Mouse (Mus musculus): ENCODE data around the gene Fmnl2. TPM values are rescaled to one million over a fixed set of nuclear protein-coding genes. Genes with fewer than 3 reads are reported as not detected.

Fmnl2 gene
- polyA plus RNA-seq, 1 experiment, result 2.3 TPM

DNA sequence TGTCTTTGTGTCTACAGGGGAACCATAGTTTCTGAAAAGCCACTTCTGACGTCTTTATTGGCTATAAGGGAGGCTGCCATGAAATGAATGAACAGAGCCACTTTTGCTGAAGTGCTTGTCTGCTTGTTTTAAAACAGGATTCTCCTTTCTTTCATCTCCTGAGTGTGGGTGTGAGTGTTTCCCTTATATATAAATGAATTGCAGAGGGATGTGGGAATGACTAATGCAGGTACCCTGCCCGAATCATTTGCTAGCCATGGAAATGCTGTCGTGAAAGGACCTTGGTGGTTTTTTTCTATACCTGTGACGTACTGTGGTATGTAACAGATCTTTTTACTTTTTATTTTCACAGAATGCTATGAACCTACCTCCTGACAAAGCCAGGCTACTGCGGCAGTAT lies 156.8 kb downstream of the Fmnl2 start:
- no peak for DNase-seq (ENCODE audit: low read depth in 1 of 2, low spot score in 2 of 2)
- Histone ChIP-seq H3K4me1 (ENCODE audit: control insufficient read depth, insufficient read depth, insufficient read length) (no peaks in the 10 kb centered on the region), H3K4me3 (ENCODE audit: extremely low read depth, insufficient read depth, insufficient read length) (no peak overlapping the region), H3K36me3 (ENCODE audit: control insufficient read depth, insufficient read depth, low read length) (no peaks in the 10 kb centered on the region), H3K27ac (ENCODE audit: insufficient read depth, low read length) (no peak overlapping the region), H3K27me3 (ENCODE audit: control insufficient read depth, insufficient read depth, low read length) (no peaks in the 10 kb centered on the region)
- no peak for TF ChIP-seq POLR2A (IDR thresholded peaks at IDR 0.05; ENCODE audit: low read depth, low read length)
- no peak for TF ChIP-seq CTCF (IDR thresholded peaks at IDR 0.05; ENCODE audit: extremely low read depth, insufficient read depth, insufficient read length, insufficient replicate concordance)
- 87% methylated on average over 5 of the region's 5 CpGs for WGBS

DNA sequence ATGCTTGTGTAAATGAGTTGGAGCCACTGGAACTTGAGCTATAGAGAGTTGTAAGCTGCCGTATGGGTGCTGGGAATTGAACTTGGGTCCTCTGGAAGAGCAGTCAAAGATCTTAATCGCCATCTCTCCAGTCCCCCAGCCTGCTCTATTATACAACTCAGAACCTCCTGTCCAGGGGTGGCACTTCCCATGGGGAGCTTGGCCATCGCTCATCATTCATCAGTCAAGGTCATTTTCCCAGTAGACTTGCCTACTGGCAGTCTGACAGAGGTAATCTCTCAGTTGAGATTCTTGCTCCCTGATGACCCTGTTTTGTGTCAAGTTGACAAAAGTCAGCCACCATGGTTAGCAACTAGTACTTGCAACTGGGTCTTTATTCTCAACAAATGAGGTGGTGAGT lies 165.3 kb downstream of the Fmnl2 start:
- no peak overlapping the region for H3K27ac ChIP-seq (ENCODE audit: insufficient read depth, low read length)
- no peaks in the 10 kb centered on the region for H3K27me3 ChIP-seq (ENCODE audit: control insufficient read depth, insufficient read depth, low read length)
- 91% methylated on average over 3 of the region's 3 CpGs for WGBS
- H3K4me1 ChIP-seq (ENCODE audit: control insufficient read depth, insufficient read depth, insufficient read length), result no peaks in the 10 kb centered on the region
- no peak for DNase-seq (ENCODE audit: low read depth in 1 of 2, low spot score in 2 of 2)
- no peak overlapping the region for H3K4me3 ChIP-seq (ENCODE audit: extremely low read depth, insufficient read depth, insufficient read length)
- H3K36me3 ChIP-seq (ENCODE audit: control insufficient read depth, insufficient read depth, low read length), result no peaks in the 10 kb centered on the region
- TF ChIP-seq CTCF (IDR thresholded peaks at IDR 0.05; ENCODE audit: extremely low read depth, insufficient read depth, insufficient read length, insufficient replicate concordance) (no peak), POLR2A (IDR thresholded peaks at IDR 0.05; ENCODE audit: low read depth, low read length) (no peak)

DNA sequence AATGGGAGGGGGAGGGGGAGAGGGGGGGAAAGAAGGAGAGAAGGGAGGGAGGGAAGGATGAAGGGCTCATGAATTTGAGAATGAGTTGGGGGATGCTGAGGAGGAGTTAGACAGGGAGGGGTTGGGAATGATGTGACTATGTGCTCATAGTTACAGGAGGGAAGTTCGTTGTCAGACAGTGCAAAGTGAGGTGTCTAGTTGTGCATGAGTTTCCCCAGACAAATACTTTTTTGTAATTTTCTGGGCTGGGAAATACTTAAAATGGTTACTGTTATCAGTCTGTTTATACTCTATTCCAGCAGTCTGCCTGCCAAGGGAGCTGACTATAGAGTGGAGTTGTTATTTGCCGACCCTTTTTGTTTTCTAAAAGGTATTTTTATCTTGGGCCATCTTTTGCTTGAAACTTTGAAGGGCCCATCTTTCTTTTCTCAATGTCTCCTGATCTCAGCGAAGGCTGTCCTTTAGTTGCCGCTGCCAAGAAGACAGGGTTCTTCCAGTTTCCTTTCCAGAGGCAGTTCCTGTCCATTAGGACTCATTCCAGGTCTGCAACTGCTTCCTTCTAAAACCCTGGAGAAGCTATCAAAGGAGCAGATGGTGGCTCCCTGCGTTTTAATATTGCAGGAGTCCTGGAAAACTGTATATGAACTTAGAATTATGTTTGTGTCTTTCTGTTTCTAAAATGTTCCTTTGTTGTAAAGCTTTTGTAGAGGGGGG lies 168.6 kb downstream of the Fmnl2 start:
- 84% methylated on average over 5 of the region's 5 CpGs for WGBS
- DNase-seq (ENCODE audit: low read depth in 1 of 2, low spot score in 2 of 2), result no peak
- no peak for TF ChIP-seq POLR2A (IDR thresholded peaks at IDR 0.05; ENCODE audit: low read depth, low read length)
- no peak for TF ChIP-seq CTCF (IDR thresholded peaks at IDR 0.05; ENCODE audit: extremely low read depth, insufficient read depth, insufficient read length, insufficient replicate concordance)
- Histone ChIP-seq H3K4me3 (ENCODE audit: extremely low read depth, insufficient read depth, insufficient read length) (no peak overlapping the region), H3K4me1 (ENCODE audit: control insufficient read depth, insufficient read depth, insufficient read length) (no peaks in the 10 kb centered on the region), H3K27me3 (ENCODE audit: control insufficient read depth, insufficient read depth, low read length) (no peaks in the 10 kb centered on the region), H3K36me3 (ENCODE audit: control insufficient read depth, insufficient read depth, low read length) (no peaks in the 10 kb centered on the region), H3K27ac (ENCODE audit: insufficient read depth, low read length) (no peak overlapping the region)

DNA sequence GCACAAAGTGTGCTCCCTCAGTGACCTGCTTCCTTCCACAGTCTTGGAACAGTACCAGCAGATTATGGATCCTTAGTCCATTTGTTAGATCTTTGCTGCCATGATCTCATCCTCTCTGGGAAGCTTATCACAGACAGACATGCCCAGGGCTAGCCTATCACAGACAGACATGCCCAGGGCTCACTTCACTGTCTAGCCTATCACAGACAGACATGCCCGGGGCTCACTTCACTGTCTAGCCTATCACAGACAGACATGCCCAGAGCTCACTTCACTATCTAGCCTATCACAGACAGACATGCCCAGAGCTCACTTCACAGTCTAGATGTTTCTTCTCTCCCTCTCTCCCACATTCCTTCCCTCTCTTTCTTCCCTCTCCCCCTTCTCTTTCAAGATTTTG lies 171.2 kb downstream of the Fmnl2 start:
- no peaks in the 10 kb centered on the region for H3K4me1 ChIP-seq (ENCODE audit: control insufficient read depth, insufficient read depth, insufficient read length)
- H3K27me3 ChIP-seq (ENCODE audit: control insufficient read depth, insufficient read depth, low read length), result no peaks in the 10 kb centered on the region
- 90% methylated on average over 1 of the region's 1 CpGs for WGBS
- H3K4me3 ChIP-seq (ENCODE audit: extremely low read depth, insufficient read depth, insufficient read length), result no peak overlapping the region
- no peak for TF ChIP-seq CTCF (IDR thresholded peaks at IDR 0.05; ENCODE audit: extremely low read depth, insufficient read depth, insufficient read length, insufficient replicate concordance)
- no peak for TF ChIP-seq POLR2A (IDR thresholded peaks at IDR 0.05; ENCODE audit: low read depth, low read length)
- DNase-seq (ENCODE audit: low read depth in 1 of 2, low spot score in 2 of 2), result no peak
- no peaks in the 10 kb centered on the region for H3K36me3 ChIP-seq (ENCODE audit: control insufficient read depth, insufficient read depth, low read length)
- H3K27ac ChIP-seq (ENCODE audit: insufficient read depth, low read length), result no peak overlapping the region

DNA sequence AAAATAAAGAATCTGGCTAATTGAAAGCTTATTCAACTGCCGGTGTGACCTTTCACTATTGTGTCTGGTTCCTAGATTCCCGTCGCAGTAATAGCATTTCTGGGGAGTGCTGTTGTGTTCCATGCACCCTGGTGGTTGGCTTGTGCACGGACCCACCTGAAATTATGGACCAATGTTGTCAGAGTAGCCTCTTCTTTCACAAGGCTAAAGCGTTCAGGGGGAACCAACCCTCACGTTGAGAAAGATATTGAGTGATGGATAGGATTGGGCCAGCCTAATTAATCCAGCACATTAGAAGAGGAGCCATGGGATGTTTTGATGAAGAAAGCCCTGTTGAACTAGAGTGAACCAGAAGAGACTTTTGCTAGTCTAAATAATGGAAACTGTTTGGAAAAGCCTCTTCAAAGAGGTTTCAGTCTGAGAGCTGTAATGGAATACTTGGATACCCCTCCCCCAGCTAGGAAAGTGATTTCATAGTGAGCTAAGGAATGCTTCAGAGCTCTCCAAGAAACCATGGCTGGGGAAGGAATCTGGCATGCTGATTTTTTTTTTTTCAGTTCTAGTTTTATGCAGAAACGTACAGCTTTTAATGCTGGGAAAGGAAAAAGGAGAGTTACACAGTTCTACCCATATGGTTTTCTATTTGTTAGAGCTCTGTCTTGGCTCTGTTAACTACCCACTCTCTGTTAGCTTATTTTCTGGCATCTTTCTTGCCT lies 172.2 kb downstream of the Fmnl2 start:
- H3K4me3 ChIP-seq (ENCODE audit: extremely low read depth, insufficient read depth, insufficient read length), result no peak overlapping the region
- TF ChIP-seq POLR2A (IDR thresholded peaks at IDR 0.05; ENCODE audit: low read depth, low read length), result no peak
- TF ChIP-seq CTCF (IDR thresholded peaks at IDR 0.05; ENCODE audit: extremely low read depth, insufficient read depth, insufficient read length, insufficient replicate concordance), result no peak
- no peaks in the 10 kb centered on the region for H3K36me3 ChIP-seq (ENCODE audit: control insufficient read depth, insufficient read depth, low read length)
- no peaks in the 10 kb centered on the region for H3K4me1 ChIP-seq (ENCODE audit: control insufficient read depth, insufficient read depth, insufficient read length)
- H3K27ac ChIP-seq (ENCODE audit: insufficient read depth, low read length), result no peak overlapping the region
- no peaks in the 10 kb centered on the region for H3K27me3 ChIP-seq (ENCODE audit: control insufficient read depth, insufficient read depth, low read length)
- no peak for DNase-seq (ENCODE audit: low read depth in 1 of 2, low spot score in 2 of 2)
- 90% methylated on average over 7 of the region's 7 CpGs for WGBS

DNA sequence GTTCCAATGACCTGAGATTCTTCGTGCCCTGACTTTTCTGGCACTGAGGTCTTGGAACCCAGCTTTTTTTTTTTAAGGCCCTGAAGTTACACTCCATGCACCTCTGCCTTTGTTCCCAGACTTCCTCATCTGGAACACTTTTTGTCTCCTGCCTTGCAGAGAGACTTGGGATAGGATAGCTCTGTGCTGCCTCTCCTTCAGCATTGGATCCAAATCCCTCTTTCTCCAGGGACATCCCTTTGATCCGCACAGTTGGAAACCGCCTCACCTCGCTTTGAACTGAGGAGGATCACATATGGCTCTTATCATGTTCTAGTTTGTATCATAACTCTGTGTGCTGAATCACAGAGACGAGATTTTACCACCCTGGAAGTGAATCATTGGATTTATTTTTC lies 172.8 kb downstream of the Fmnl2 start:
- WGBS, result 89% methylated on average over 5 of the region's 5 CpGs
- no peak for DNase-seq (ENCODE audit: low read depth in 1 of 2, low spot score in 2 of 2)
- Histone ChIP-seq H3K4me1 (ENCODE audit: control insufficient read depth, insufficient read depth, insufficient read length) (no peaks in the 10 kb centered on the region), H3K36me3 (ENCODE audit: control insufficient read depth, insufficient read depth, low read length) (no peaks in the 10 kb centered on the region), H3K27me3 (ENCODE audit: control insufficient read depth, insufficient read depth, low read length) (no peaks in the 10 kb centered on the region), H3K4me3 (ENCODE audit: extremely low read depth, insufficient read depth, insufficient read length) (no peak overlapping the region), H3K27ac (ENCODE audit: insufficient read depth, low read length) (no peak overlapping the region)
- TF ChIP-seq POLR2A (IDR thresholded peaks at IDR 0.05; ENCODE audit: low read depth, low read length) (no peak), CTCF (IDR thresholded peaks at IDR 0.05; ENCODE audit: extremely low read depth, insufficient read depth, insufficient read length, insufficient replicate concordance) (no peak)

DNA sequence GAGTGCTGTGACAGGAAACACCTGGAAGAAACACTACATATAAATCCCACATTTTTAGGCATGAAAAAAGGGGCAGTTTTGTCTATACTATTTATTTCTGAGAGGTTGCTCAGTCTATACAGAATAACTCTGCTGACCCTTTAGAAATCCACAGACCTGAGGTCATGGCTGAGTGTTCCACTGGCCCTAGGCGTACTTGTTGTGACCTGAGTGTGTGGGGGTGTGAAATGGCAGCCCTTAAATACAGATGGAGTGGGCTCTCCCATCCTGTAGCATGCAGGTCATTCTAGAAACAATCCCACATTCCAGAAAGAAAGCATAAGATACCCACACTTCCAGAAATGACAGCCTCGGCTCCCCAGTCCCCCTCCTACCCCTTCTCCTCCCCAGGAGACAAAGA lies 180.6 kb downstream of the Fmnl2 start:
- H3K36me3 ChIP-seq (ENCODE audit: control insufficient read depth, insufficient read depth, low read length), result no peaks in the 10 kb centered on the region
- 90% methylated on average over 2 of the region's 2 CpGs for WGBS
- no peaks in the 10 kb centered on the region for H3K27me3 ChIP-seq (ENCODE audit: control insufficient read depth, insufficient read depth, low read length)
- H3K4me3 ChIP-seq (ENCODE audit: extremely low read depth, insufficient read depth, insufficient read length), result no peak overlapping the region
- no peak for DNase-seq (ENCODE audit: low read depth in 1 of 2, low spot score in 2 of 2)
- H3K27ac ChIP-seq (ENCODE audit: insufficient read depth, low read length), result no peak overlapping the region
- TF ChIP-seq POLR2A (IDR thresholded peaks at IDR 0.05; ENCODE audit: low read depth, low read length), result no peak
- no peak for TF ChIP-seq CTCF (IDR thresholded peaks at IDR 0.05; ENCODE audit: extremely low read depth, insufficient read depth, insufficient read length, insufficient replicate concordance)
- H3K4me1 ChIP-seq (ENCODE audit: control insufficient read depth, insufficient read depth, insufficient read length), result no peaks in the 10 kb centered on the region
